Mouse (Mus musculus) retina, postnatal 7 days (tissue): ENCODE measurements around the gene Poc5.

Experiments used
- DNase-seq: peaks from one replicate; pipeline ENCODE4 v3.0.0-alpha.2; 2012; ENCODE audit warnings: low read depth, low spot score

The Poc5 gene

GRCm38 (mm10) chr13:96432376-96432811, 44.3 kb downstream of the Poc5 start:
- no peak for DNase-seq

- DNase-seq, result no peak
Observed at GRCm38 (mm10) chr13:96433041-96433440, 44.9 kb downstream of the Poc5 start.

GRCm38 (mm10) chr13:96433648-96434190, 45.6 kb downstream of the Poc5 start:
- DNase-seq, result no peak

GRCm38 (mm10) chr13:96434899-96435331, 46.8 kb downstream of the Poc5 start:
- peak; percentile 27 for DNase-seq

- no peak for DNase-seq
Observed at GRCm38 (mm10) chr13:96435793-96436192, 47.7 kb downstream of the Poc5 start.

GRCm38 (mm10) chr13:96436921-96437320, 48.8 kb downstream of the Poc5 start:
- DNase-seq, result no peak

GRCm38 (mm10) chr13:96440436-96440835, 52.3 kb downstream of the Poc5 start:
- no peak for DNase-seq

- DNase-seq, result peak; percentile 37
Observed at GRCm38 (mm10) chr13:96450205-96450856, 62.2 kb downstream of the Poc5 start.

- DNase-seq, result no peak
Observed at GRCm38 (mm10) chr13:96450869-96451268, 62.8 kb downstream of the Poc5 start.

GRCm38 (mm10) chr13:96451386-96452140, 63.5 kb downstream of the Poc5 start:
- no peak for DNase-seq

- DNase-seq, result no peak
Observed at GRCm38 (mm10) chr13:96452621-96453020, 64.5 kb downstream of the Poc5 start.

GRCm38 (mm10) chr13:96454288-96454687, 66.2 kb downstream of the Poc5 start:
- DNase-seq, result no peak

GRCm38 (mm10) chr13:96457566-96457965, 69.5 kb downstream of the Poc5 start:
- DNase-seq, result no peak

- no peak for DNase-seq
Observed at GRCm38 (mm10) chr13:96458018-96458417, 69.9 kb downstream of the Poc5 start.

GRCm38 (mm10) chr13:96458606-96459005, 70.5 kb downstream of the Poc5 start:
- DNase-seq, result no peak

GRCm38 (mm10) chr13:96462644-96463043, 74.5 kb downstream of the Poc5 start:
- DNase-seq, result no peak

- no peak for DNase-seq
Observed at GRCm38 (mm10) chr13:96465315-96465714, 77.2 kb downstream of the Poc5 start.
